10 mouse cellular contexts compared by ENCODE assay signal in the genomic region with DNA sequence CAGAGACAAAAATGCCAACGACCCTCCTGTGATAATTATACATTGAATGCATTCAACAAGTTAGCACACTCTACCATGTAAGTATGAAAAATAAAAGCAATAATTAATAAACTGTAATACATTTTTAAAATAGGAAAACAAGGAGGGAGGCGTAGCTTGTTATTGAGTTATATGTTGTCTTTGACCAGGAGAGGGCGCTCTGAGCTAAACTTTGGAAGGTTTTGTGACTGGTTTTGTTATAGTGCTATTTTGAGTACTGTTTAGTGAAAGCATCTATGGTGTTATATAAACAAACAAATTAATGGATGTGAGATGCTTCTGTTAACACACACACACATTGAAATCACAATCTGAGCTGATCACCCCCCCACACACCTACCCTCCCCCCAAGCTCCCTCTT.
DNase-seq lines count a peak whose midpoint lies in the region; TF ChIP-seq lines count a peak whose summit lies in the region.
"Had no signal": no experiment of that assay in that cellular context is flagged by ENCODE, and none has a peak within 500 bp of the region (broad histone marks: within the 10 kb centered on the region; RNA-seq: fewer than 3 reads in every experiment).

No protein-coding gene starts in this region.

- H3K27ac ChIP-seq in layer of hippocampus, adult 2 months, result no peak overlapping the region
- H3K27ac ChIP-seq: liver, embryonic 13.5 days had no signal

- TF ChIP-seq CTCF in layer of hippocampus, adult 2 months (conservative IDR thresholded peaks at IDR 0.05), result peak; percentile 80

- DNase-seq in adrenal gland, postnatal 25 days, result peak; percentile 9
- no peak for DNase-seq in adrenal gland, adult 8-10 months
- peak; percentile 29 to 71 for DNase-seq in layer of hippocampus, adult 2 months (ENCODE audit: low spot score in 2 of 2)
- no peak for DNase-seq in layer of hippocampus, adult 9-10 months (ENCODE audit: low spot score)
- DNase-seq in adrenal gland, postnatal 36 days, result peak; percentile 10 to 32
- peak; percentile 61 for DNase-seq in kidney, postnatal 4 days
- peak; percentile 78 for DNase-seq in right cerebral cortex, postnatal 4 days
- no peak for DNase-seq in gastrocnemius, postnatal 36 days
- DNase-seq: liver, embryonic 13.5 days had no signal

- intact Hi-C loops in gastrocnemius, postnatal 36 days (cut with DNase I), result loop anchor here (10.0 kb wide), 1 partner anchor 163 kb away; the partner anchor contains the start of gene Adamts16

- H3K4me3 ChIP-seq in layer of hippocampus, adult 2 months, result no peak overlapping the region
- H3K4me3 ChIP-seq: erythroblast, embryonic 14.5 days; liver, embryonic 13.5 days had no signal

Comparison
In these comparisons a context has a peak if more than half of its experiments do, and no peak if none do; other contexts are left out.
1. DNase-seq: peak in adrenal gland, postnatal 25 days (single experiment), layer of hippocampus, adult 2 months (2 of 2), adrenal gland, postnatal 36 days (2 of 2), kidney, postnatal 4 days (2 of 2) and right cerebral cortex, postnatal 4 days (single experiment); none in adrenal gland, adult 8-10 months (single experiment), layer of hippocampus, adult 9-10 months (single experiment) and gastrocnemius, postnatal 36 days (0 of 2).